Mouse (Mus musculus): Measurements from ENCODE around the gene Cyp26c1. TPM values are rescaled to one million over a fixed set of nuclear protein-coding genes. Genes with fewer than 3 reads are reported as not detected.
A peak's percentile ranks its signal among the peaks of the same experiment; 100 is the strongest.

Gene Cyp26c1
- polyA plus RNA-seq, 1 experiment from 2014 or later: not detected

DNA sequence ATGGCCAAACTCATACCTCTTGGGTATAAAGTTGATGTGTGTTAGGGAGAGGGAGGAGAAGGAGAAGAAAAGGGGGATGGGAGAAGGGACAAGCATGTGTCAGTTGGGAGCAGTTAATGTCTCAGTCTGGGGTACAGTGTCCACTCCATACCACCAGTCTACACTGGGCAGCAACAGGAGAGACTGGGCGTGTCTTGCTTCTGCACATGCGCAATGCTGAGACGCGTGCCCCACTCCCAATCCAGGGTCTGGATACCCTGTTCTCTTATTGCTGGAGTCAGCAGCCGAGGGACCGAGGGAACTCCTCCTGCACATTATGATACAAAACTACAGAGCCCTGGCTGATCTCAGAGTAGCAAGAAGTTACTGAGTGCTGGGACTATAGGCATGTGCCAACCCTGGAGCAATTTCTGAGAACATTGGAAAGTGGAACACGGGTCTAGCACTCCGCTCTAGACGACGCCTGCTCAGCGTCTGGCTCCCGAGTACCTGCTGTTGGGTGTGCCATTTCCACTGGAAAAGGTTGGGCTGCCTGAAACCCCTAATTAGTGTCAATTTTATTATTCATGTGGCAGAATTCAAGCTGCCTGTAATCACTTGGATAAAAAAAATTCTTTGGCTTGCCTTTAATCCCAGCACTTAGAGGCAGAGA is 31.3 kb downstream of the Cyp26c1 start:
- no peaks in the 10 kb centered on the region for H3K4me1 ChIP-seq (ENCODE audit: insufficient read depth)
- H3K4me2 ChIP-seq: no peak overlapping the region
- H3K27me3 ChIP-seq (ENCODE audit: insufficient read depth, low read length): no peaks in the 10 kb centered on the region
- H3K9me3 ChIP-seq (ENCODE audit: low read depth, low read length): no peaks in the 10 kb centered on the region
- no peak overlapping the region for H3K9ac ChIP-seq
- H3K4me3 ChIP-seq (ENCODE audit: low read depth, low read length): no peak overlapping the region
- no peak for ATAC-seq (ENCODE audit: insufficient read depth)
- H3K36me3 ChIP-seq (ENCODE audit: insufficient read depth): no peaks in the 10 kb centered on the region
- DNase-seq: no peak
- TF ChIP-seq CTCF (IDR thresholded peaks at IDR 0.05; ENCODE audit: low read depth): no peak
- WGBS: 75% methylated on average over 12 of the region's 12 CpGs
- no peak overlapping the region for H3K27ac ChIP-seq (ENCODE audit: low read depth)

DNA sequence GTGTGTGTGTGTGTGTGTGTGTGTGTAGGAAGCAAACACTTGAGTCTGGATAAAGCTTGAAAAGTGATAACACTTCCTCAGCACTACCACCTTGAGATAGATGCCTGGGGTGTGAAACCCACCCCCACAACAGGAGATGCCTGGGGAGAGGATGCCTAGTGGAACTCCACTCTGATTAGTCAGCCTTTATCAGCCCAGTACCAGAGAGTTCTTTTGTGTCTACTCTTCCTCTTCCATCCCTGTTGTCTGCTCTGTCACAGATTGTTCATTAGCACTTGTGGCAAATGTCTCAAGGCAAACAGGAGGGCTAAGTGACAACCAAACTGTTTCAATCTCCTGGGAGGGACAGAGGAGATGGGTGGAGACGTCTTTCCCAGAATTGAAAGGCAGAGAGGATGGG is 33.8 kb downstream of the Cyp26c1 start:
- Histone ChIP-seq H3K4me2 (no peak overlapping the region), H3K27ac (ENCODE audit: low read depth) (no peak overlapping the region), H3K4me3 (ENCODE audit: low read depth, low read length) (no peak overlapping the region), H3K4me1 (ENCODE audit: insufficient read depth) (no peaks in the 10 kb centered on the region), H3K9me3 (ENCODE audit: low read depth, low read length) (no peaks in the 10 kb centered on the region), H3K9ac (no peak overlapping the region), H3K36me3 (ENCODE audit: insufficient read depth) (no peaks in the 10 kb centered on the region), H3K27me3 (ENCODE audit: insufficient read depth, low read length) (no peaks in the 10 kb centered on the region)
- 13% methylated on average over 1 of the region's 1 CpGs for WGBS
- DNase-seq (no peak), ATAC-seq (ENCODE audit: insufficient read depth) (no peak)
- TF ChIP-seq CTCF (IDR thresholded peaks at IDR 0.05; ENCODE audit: low read depth): no peak

DNA sequence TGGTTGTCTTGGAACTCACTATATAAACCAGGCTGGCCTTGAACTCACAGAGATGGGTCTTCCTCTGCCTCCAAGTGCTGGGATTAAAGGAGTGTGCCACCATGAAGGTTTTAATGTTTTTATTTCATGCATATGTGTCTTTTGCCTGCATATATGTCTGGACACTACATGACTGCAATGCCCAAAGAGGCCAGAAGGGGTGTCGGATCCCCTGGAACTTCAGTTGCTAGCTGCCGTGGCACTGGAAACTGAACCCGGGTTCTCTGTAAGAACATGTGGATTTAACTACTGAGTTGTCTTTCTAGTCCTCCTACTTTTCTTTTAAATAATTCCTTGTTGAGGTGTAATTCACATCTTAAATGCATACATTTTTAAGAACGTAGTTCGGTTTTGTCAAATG is 39.2 kb downstream of the Cyp26c1 start:
- Histone ChIP-seq H3K4me1 (ENCODE audit: insufficient read depth) (no peaks in the 10 kb centered on the region), H3K9me3 (ENCODE audit: low read depth, low read length) (0 out of 2 replicates have a peak, but pooled peaks cover 3% of the 10 kb centered on the region), H3K27me3 (ENCODE audit: insufficient read depth, low read length) (no peaks in the 10 kb centered on the region), H3K36me3 (ENCODE audit: insufficient read depth) (no peaks in the 10 kb centered on the region), H3K4me2 (no peak overlapping the region), H3K4me3 (ENCODE audit: low read depth, low read length) (no peak overlapping the region), H3K9ac (no peak overlapping the region), H3K27ac (ENCODE audit: low read depth) (no peak overlapping the region)
- ATAC-seq (ENCODE audit: insufficient read depth) (no peak), DNase-seq (no peak)
- 93% methylated on average over 5 of the region's 5 CpGs for WGBS
- TF ChIP-seq CTCF (IDR thresholded peaks at IDR 0.05; ENCODE audit: low read depth): 0 out of 2 replicates have a peak, but pooled peaks have one; percentile 6

DNA sequence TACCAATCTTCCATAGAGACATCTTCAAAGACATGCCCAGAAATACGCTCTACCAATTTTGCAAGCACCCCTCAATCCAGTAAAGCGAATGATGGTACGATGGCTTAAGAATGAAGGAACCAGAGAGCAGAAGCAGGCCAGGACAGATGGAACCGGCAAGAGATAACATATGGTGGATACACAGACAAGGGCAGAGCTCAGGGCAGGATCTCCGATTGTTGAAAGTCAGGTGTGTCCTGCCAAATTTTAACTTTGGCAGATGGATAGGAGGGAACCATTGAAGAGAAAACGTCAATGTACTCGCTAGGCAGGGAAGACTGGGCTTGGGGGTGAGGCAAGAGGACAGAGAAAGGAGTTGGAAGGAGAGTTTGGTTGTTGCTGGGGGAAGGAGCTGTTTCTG is 41.2 kb downstream of the Cyp26c1 start:
- DNase-seq: no peak
- 89% methylated on average over 7 of the region's 7 CpGs for WGBS
- Histone ChIP-seq H3K4me2 (no peak overlapping the region), H3K9me3 (ENCODE audit: low read depth, low read length) (0 out of 2 replicates have a peak, but pooled peaks cover 3% of the 10 kb centered on the region), H3K4me1 (ENCODE audit: insufficient read depth) (no peaks in the 10 kb centered on the region), H3K27ac (ENCODE audit: low read depth) (no peak overlapping the region), H3K36me3 (ENCODE audit: insufficient read depth) (no peaks in the 10 kb centered on the region), H3K4me3 (ENCODE audit: low read depth, low read length) (no peak overlapping the region), H3K27me3 (ENCODE audit: insufficient read depth, low read length) (no peaks in the 10 kb centered on the region), H3K9ac (no peak overlapping the region)
- no peak for TF ChIP-seq CTCF (IDR thresholded peaks at IDR 0.05; ENCODE audit: low read depth)
- no peak for ATAC-seq (ENCODE audit: insufficient read depth)

DNA sequence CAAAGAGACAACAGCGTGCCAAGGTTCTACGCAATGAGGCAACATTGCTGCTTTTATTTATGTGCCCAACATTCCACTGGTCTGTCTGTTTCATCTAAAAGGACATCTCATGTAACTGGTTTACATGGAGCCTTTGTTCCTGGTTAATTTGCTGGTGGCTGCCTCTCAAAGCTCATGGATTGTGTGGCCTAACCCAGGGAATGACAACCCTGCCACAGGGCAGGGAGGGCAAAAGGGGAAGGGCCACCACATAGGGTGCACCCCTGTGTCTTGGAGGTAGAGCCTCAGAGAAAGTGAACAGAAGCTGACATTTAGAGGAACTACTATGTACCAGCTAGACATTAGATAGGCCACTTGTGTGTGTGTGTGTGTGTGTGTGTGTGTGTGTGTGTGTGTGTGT is 42.0 kb downstream of the Cyp26c1 start:
- Histone ChIP-seq H3K27ac (ENCODE audit: low read depth) (no peak overlapping the region), H3K36me3 (ENCODE audit: insufficient read depth) (no peaks in the 10 kb centered on the region), H3K9me3 (ENCODE audit: low read depth, low read length) (0 out of 2 replicates have a peak, but pooled peaks cover 3% of the 10 kb centered on the region), H3K9ac (no peak overlapping the region), H3K27me3 (ENCODE audit: insufficient read depth, low read length) (no peaks in the 10 kb centered on the region), H3K4me1 (ENCODE audit: insufficient read depth) (no peaks in the 10 kb centered on the region), H3K4me2 (no peak overlapping the region), H3K4me3 (ENCODE audit: low read depth, low read length) (no peak overlapping the region)
- no peak for DNase-seq
- 98% methylated on average over 2 of the region's 2 CpGs for WGBS
- no peak for ATAC-seq (ENCODE audit: insufficient read depth)
- TF ChIP-seq CTCF (IDR thresholded peaks at IDR 0.05; ENCODE audit: low read depth): no peak

DNA sequence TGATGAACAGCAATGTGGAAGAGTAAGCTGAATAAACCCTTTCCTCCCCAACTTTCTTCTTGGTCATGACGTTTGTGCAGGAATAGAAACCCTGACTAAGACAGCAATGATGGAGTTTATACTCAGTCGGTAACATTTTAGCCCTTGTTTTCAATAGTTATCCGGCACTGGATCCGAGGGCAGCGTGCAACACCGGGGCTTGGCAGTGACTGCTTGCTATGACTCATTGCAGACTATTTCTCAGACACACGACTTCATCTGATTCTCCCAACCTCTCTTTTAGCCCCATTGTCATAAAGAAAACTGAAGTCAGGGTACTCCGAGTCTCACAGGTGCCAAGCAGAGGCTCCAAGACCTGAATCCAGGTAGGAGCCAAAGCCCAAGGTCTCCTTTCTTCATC is 50.0 kb downstream of the Cyp26c1 start:
- 84% methylated on average over 8 of the region's 8 CpGs for WGBS
- TF ChIP-seq CTCF (IDR thresholded peaks at IDR 0.05; ENCODE audit: low read depth): no peak
- no peaks in the 10 kb centered on the region for H3K9me3 ChIP-seq (ENCODE audit: low read depth, low read length)
- no peak overlapping the region for H3K9ac ChIP-seq
- H3K4me2 ChIP-seq: no peak overlapping the region
- ATAC-seq (ENCODE audit: insufficient read depth): no peak
- no peak overlapping the region for H3K27ac ChIP-seq (ENCODE audit: low read depth)
- H3K36me3 ChIP-seq (ENCODE audit: insufficient read depth): no peaks in the 10 kb centered on the region
- no peaks in the 10 kb centered on the region for H3K4me1 ChIP-seq (ENCODE audit: insufficient read depth)
- DNase-seq: no peak
- no peaks in the 10 kb centered on the region for H3K27me3 ChIP-seq (ENCODE audit: insufficient read depth, low read length)
- H3K4me3 ChIP-seq (ENCODE audit: low read depth, low read length): no peak overlapping the region

DNA sequence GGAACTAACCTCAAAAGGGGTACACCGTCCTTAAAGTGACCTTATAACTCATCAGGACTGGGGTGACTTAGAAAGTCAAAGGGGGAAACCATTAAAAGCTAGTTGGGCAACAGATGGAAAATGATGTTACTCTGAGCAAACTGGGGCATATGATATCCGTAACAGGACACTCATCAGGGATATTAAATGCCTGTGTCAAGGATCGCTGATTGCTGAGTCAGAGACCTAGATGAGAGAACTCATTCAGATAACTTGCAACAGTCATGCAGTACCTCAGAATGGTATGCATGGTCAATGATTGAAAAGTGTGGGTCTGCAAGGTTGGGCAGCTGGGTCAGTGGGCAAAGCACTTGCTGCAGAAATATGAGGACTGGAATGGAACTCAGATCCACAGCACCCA is 53.2 kb downstream of the Cyp26c1 start:
- no peak for DNase-seq
- WGBS: 81% methylated on average over 3 of the region's 3 CpGs
- Histone ChIP-seq H3K4me2 (no peak overlapping the region), H3K9ac (no peak overlapping the region), H3K4me1 (ENCODE audit: insufficient read depth) (no peaks in the 10 kb centered on the region), H3K36me3 (ENCODE audit: insufficient read depth) (no peaks in the 10 kb centered on the region), H3K27ac (ENCODE audit: low read depth) (no peak overlapping the region), H3K4me3 (ENCODE audit: low read depth, low read length) (no peak overlapping the region), H3K9me3 (ENCODE audit: low read depth, low read length) (no peaks in the 10 kb centered on the region), H3K27me3 (ENCODE audit: insufficient read depth, low read length) (no peaks in the 10 kb centered on the region)
- ATAC-seq (ENCODE audit: insufficient read depth): no peak
- TF ChIP-seq CTCF (IDR thresholded peaks at IDR 0.05; ENCODE audit: low read depth): no peak

Measured in lung, embryonic 14.5 days (tissue).